Mouse (Mus musculus) Muller cell, postnatal 12 days (primary cell): ENCODE measurements at regions not wholly inside any gene's neighbourhood (a gene's known extent, or its start where the extent isn't known, plus 50 kb on each side); places are given as distances from the start of the nearest gene placed in this dataset.

Experiments used
- DNase-seq: peaks from one replicate; pipeline ENCODE4 v3.0.0-alpha.2; 2015; ENCODE audit errors: inconsistent ontology term

GRCm38 (mm10) chr3:112733205-112733604, 525.4 kb downstream of the Amy2a5 start:
- no peak for DNase-seq

- peak; percentile 74 for DNase-seq
Measured at GRCm38 (mm10) chr3:112699531-112700125, 559.0 kb downstream of the Amy2a5 start.

GRCm38 (mm10) chr3:112688151-112688550, 570.5 kb downstream of the Amy2a5 start:
- DNase-seq = peak; percentile 56

GRCm38 (mm10) chr3:112638581-112638980, 620.1 kb downstream of the Amy2a5 start:
- DNase-seq = no peak

DNA sequence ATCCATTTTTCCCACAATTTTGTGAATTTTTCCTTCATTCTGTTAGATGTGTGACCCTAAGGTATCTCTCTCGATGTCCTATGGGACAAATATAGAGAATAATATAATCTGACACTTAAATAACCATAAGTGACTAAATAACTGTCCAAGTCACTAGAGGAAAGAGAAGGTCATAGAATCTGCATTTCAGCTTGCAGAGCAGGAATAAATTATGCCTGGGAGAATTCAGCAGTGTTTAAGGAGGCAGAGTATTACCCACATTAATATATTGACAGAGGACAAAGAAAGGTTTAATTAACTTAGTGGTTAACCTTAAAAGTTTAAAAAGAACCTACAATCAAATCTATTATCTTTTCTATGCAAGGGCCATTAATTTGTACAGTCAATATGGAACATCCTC, 655.2 kb downstream of the Amy2a5 start:
- DNase-seq = no peak

DNA sequence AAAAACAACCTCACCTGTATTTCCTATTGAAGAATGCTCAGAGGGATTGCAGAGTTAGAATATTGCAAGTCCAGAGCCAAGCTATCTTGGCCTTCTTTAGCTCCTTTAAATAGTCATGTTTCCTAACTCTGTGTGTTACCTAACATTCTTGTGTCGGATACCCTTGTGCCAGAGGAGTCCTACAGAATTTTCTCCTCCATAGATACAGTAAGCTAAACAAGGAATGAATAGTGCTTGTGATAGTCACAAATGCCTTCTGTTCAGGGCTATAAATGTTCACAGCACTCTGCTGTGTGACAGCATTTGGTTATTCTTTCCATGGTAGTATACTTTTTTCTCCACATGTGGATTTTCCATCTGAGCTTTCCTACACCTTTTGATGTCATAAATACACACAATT, 676.3 kb downstream of the Amy2a5 start:
- DNase-seq = no peak
